Mouse (Mus musculus): ENCODE results near the gene 1700030K09Rik. TPM values are rescaled to one million over a fixed set of nuclear protein-coding genes. Genes with fewer than 3 reads are reported as not detected.

1700030K09Rik gene
- polyA plus RNA-seq, 1 experiment from 2014 or later, result 14.4 TPM

- Histone ChIP-seq H3K27me3 (ENCODE audit: control insufficient read depth, insufficient read depth, low read length) (no peaks in the 10 kb centered on the region), H3K4me3 (replicated peaks; ENCODE audit: low read length) (no peak overlapping the region), H3K9me3 (ENCODE audit: control insufficient read depth, low read length) (no peaks in the 10 kb centered on the region), H3K4me2 (replicated peaks) (no peak overlapping the region), H3K9ac (no peak overlapping the region), H3K27ac (no peak overlapping the region), H3K36me3 (replicated peaks; ENCODE audit: control insufficient read depth, insufficient read depth) (peaks cover 75% of the 10 kb centered on the region), H3K4me1 (replicated peaks; ENCODE audit: control insufficient read depth, insufficient read depth, low read length) (no peaks in the 10 kb centered on the region)
- ATAC-seq (ENCODE audit: low FRiP score) (no peak), DNase-seq (ENCODE audit: low spot score) (no peak)
- 84% methylated on average over 6 of the region's 6 CpGs for WGBS
Measured at GRCm38 (mm10) chr8:72485456-72486199, 41.9 kb downstream of the 1700030K09Rik start.

GRCm38 (mm10) chr8:72487014-72487413 is 43.3 kb downstream of the 1700030K09Rik start:
- DNase-seq (ENCODE audit: low spot score), result no peak
- H3K4me2 ChIP-seq (replicated peaks), result no peak overlapping the region
- H3K9me3 ChIP-seq (ENCODE audit: control insufficient read depth, low read length), result no peaks in the 10 kb centered on the region
- peaks cover 63% of the 10 kb centered on the region for H3K36me3 ChIP-seq (replicated peaks; ENCODE audit: control insufficient read depth, insufficient read depth)
- H3K27ac ChIP-seq, result no peak overlapping the region
- H3K4me3 ChIP-seq (replicated peaks; ENCODE audit: low read length), result no peak overlapping the region
- no peaks in the 10 kb centered on the region for H3K27me3 ChIP-seq (ENCODE audit: control insufficient read depth, insufficient read depth, low read length)
- no peak for ATAC-seq (ENCODE audit: low FRiP score)
- no peak overlapping the region for H3K9ac ChIP-seq
- peaks cover 9% of the 10 kb centered on the region for H3K4me1 ChIP-seq (replicated peaks; ENCODE audit: control insufficient read depth, insufficient read depth, low read length)

- Histone ChIP-seq H3K4me3 (replicated peaks; ENCODE audit: low read length) (no peak overlapping the region), H3K27me3 (ENCODE audit: control insufficient read depth, insufficient read depth, low read length) (no peaks in the 10 kb centered on the region), H3K9me3 (ENCODE audit: control insufficient read depth, low read length) (no peaks in the 10 kb centered on the region), H3K4me1 (replicated peaks; ENCODE audit: control insufficient read depth, insufficient read depth, low read length) (peaks cover 20% of the 10 kb centered on the region), H3K9ac (no peak overlapping the region; the same call in 1 of the 2 replicates), H3K27ac (no peak overlapping the region), H3K36me3 (replicated peaks; ENCODE audit: control insufficient read depth, insufficient read depth) (peaks cover 48% of the 10 kb centered on the region), H3K4me2 (replicated peaks) (peak overlapping the region; percentile 82)
- DNase-seq (ENCODE audit: low spot score), result no peak
- no peak for ATAC-seq (ENCODE audit: low FRiP score)
- WGBS, result 91% methylated on average over 2 of the region's 2 CpGs
Measured at GRCm38 (mm10) chr8:72491017-72491416, 47.3 kb downstream of the 1700030K09Rik start.

GRCm38 (mm10) chr8:72491680-72492621 is 48.3 kb downstream of the 1700030K09Rik start, which contains the start of gene Slc35e1:
Gene Slc35e1, minus strand, starts transcription at chr8:72492614.
- ATAC-seq (ENCODE audit: low FRiP score), result peak; percentile 67
- H3K4me3 ChIP-seq (replicated peaks; ENCODE audit: low read length), result peak within 1 kb of the TSS; percentile 82
- H3K9ac ChIP-seq, result peak within 1 kb of the TSS; percentile 77
- no peaks in the 10 kb centered on the region for H3K27me3 ChIP-seq (ENCODE audit: control insufficient read depth, insufficient read depth, low read length)
- peaks cover 20% of the 10 kb centered on the region for H3K4me1 ChIP-seq (replicated peaks; ENCODE audit: control insufficient read depth, insufficient read depth, low read length)
- H3K4me2 ChIP-seq (replicated peaks), result peak within 1 kb of the TSS; percentile 82
- peak; percentile 28 for DNase-seq (ENCODE audit: low spot score)
- peaks cover 49% of the 10 kb centered on the region for H3K36me3 ChIP-seq (replicated peaks; ENCODE audit: control insufficient read depth, insufficient read depth)
- no peaks in the 10 kb centered on the region for H3K9me3 ChIP-seq (ENCODE audit: control insufficient read depth, low read length)
- 1% methylated on average over 73 of the region's 98 CpGs for WGBS
- peak within 1 kb of the TSS; percentile 82 for H3K27ac ChIP-seq

GRCm38 (mm10) chr8:72492622-72493081 is 49.0 kb downstream of the 1700030K09Rik start:
- WGBS, result under 1% methylated on average over 50 of the region's 56 CpGs
- DNase-seq (ENCODE audit: low spot score) (peak; percentile 100), ATAC-seq (ENCODE audit: low FRiP score) (peak; percentile 98)
- Histone ChIP-seq H3K36me3 (replicated peaks; ENCODE audit: control insufficient read depth, insufficient read depth) (peaks cover 43% of the 10 kb centered on the region), H3K27ac (peak overlapping the region; percentile 82), H3K4me1 (replicated peaks; ENCODE audit: control insufficient read depth, insufficient read depth, low read length) (peaks cover 20% of the 10 kb centered on the region), H3K4me2 (replicated peaks) (peak overlapping the region; percentile 82), H3K4me3 (replicated peaks; ENCODE audit: low read length) (peak overlapping the region; percentile 82), H3K9ac (peak overlapping the region; percentile 77), H3K9me3 (ENCODE audit: control insufficient read depth, low read length) (no peaks in the 10 kb centered on the region), H3K27me3 (ENCODE audit: control insufficient read depth, insufficient read depth, low read length) (no peaks in the 10 kb centered on the region)

GRCm38 (mm10) chr8:72493381-72493780 is 49.7 kb downstream of the 1700030K09Rik start:
- Histone ChIP-seq H3K4me3 (replicated peaks; ENCODE audit: low read length) (peak overlapping the region; percentile 82), H3K27ac (peak overlapping the region; percentile 58), H3K4me2 (replicated peaks) (peak overlapping the region; percentile 82), H3K27me3 (ENCODE audit: control insufficient read depth, insufficient read depth, low read length) (no peaks in the 10 kb centered on the region), H3K4me1 (replicated peaks; ENCODE audit: control insufficient read depth, insufficient read depth, low read length) (peaks cover 20% of the 10 kb centered on the region), H3K9ac (peak overlapping the region; percentile 59), H3K9me3 (ENCODE audit: control insufficient read depth, low read length) (no peaks in the 10 kb centered on the region), H3K36me3 (replicated peaks; ENCODE audit: control insufficient read depth, insufficient read depth) (peaks cover 37% of the 10 kb centered on the region)
- ATAC-seq (ENCODE audit: low FRiP score) (no peak), DNase-seq (ENCODE audit: low spot score) (no peak)
- 16% methylated on average over 8 of the region's 8 CpGs for WGBS

GRCm38 (mm10) chr8:72495411-72496111 is 51.9 kb downstream of the 1700030K09Rik start:
- Histone ChIP-seq H3K4me3 (replicated peaks; ENCODE audit: low read length) (no peak overlapping the region), H3K4me2 (replicated peaks) (no peak overlapping the region), H3K9ac (no peak overlapping the region), H3K9me3 (ENCODE audit: control insufficient read depth, low read length) (no peaks in the 10 kb centered on the region), H3K27me3 (ENCODE audit: control insufficient read depth, insufficient read depth, low read length) (no peaks in the 10 kb centered on the region), H3K27ac (no peak overlapping the region), H3K36me3 (replicated peaks; ENCODE audit: control insufficient read depth, insufficient read depth) (peaks cover 27% of the 10 kb centered on the region), H3K4me1 (replicated peaks; ENCODE audit: control insufficient read depth, insufficient read depth, low read length) (peaks cover 20% of the 10 kb centered on the region)
- 89% methylated on average over 23 of the region's 23 CpGs for whole genome bisulfite sequencing
- no peak for DNase-seq (ENCODE audit: low spot score)
- ATAC-seq (ENCODE audit: low FRiP score), result no peak

GRCm38 (mm10) chr8:72496217-72496616 is 52.5 kb downstream of the 1700030K09Rik start:
- DNase-seq (ENCODE audit: low spot score) (no peak), ATAC-seq (ENCODE audit: low FRiP score) (no peak)
- Histone ChIP-seq H3K9ac (no peak overlapping the region), H3K27ac (no peak overlapping the region), H3K36me3 (replicated peaks; ENCODE audit: control insufficient read depth, insufficient read depth) (peaks cover 27% of the 10 kb centered on the region), H3K4me3 (replicated peaks; ENCODE audit: low read length) (no peak overlapping the region), H3K27me3 (ENCODE audit: control insufficient read depth, insufficient read depth, low read length) (no peaks in the 10 kb centered on the region), H3K9me3 (ENCODE audit: control insufficient read depth, low read length) (no peaks in the 10 kb centered on the region), H3K4me2 (replicated peaks) (no peak overlapping the region), H3K4me1 (replicated peaks; ENCODE audit: control insufficient read depth, insufficient read depth, low read length) (peaks cover 17% of the 10 kb centered on the region)
- 92% methylated on average over 19 of the region's 19 CpGs for WGBS
